Mouse (Mus musculus) lung, postnatal 0 days (tissue): ENCODE data around the gene Ptpre. TPM values are rescaled to one million over a fixed set of nuclear protein-coding genes. Genes with fewer than 3 reads are reported as not detected.
A peak's percentile ranks its signal among the peaks of the same experiment; 100 is the strongest.

ENCODE experiments used
- ATAC-seq: fragments of 200-750 bp; cut with Nextera tagmentation; 2 replicates; pipeline ENCODE4 v1.8.0; 2017; ENCODE audit warnings: moderate library complexity
- DNase-seq: peaks from one replicate; pipeline ENCODE4 v3.0.0-alpha.2; 2016; ENCODE audit warnings: low spot score
- H3K27ac ChIP-seq: fragments of 300-500 bp; sonication (generic); 2 replicates; pipeline ENCODE4 v1.5.1; 2014; ENCODE audit warnings: antibody characterized with exemption, mild to moderate bottlenecking, low read length, mixed read lengths
- H3K27me3 ChIP-seq: fragments of 300-500 bp; sonication (generic); replicated peaks from 2 replicates; pipeline ENCODE4 v1.6.1; 2014; ENCODE audit warnings: low read length, mixed read lengths; ENCODE audit not compliant: insufficient read depth
- H3K36me3 ChIP-seq: fragments of 300-500 bp; sonication (generic); 2 replicates; pipeline ENCODE4 v1.6.1; 2014; ENCODE audit warnings: low read length, mixed read lengths; ENCODE audit not compliant: insufficient read depth
- H3K4me1 ChIP-seq: fragments of 300-500 bp; sonication (generic); 2 replicates; pipeline ENCODE4 v1.6.1; 2014; ENCODE audit warnings: antibody characterized with exemption, low read depth, low read length, mixed read lengths; ENCODE audit not compliant: insufficient read depth
- H3K4me2 ChIP-seq: fragments of 300-500 bp; sonication (generic); replicated peaks from 2 replicates; pipeline ENCODE4 v1.6.1; 2014; ENCODE audit warnings: low read depth, mild to moderate bottlenecking, low read length, moderate library complexity, mixed read lengths
- H3K4me3 ChIP-seq: fragments of 300-500 bp; sonication (generic); 2 replicates; pipeline ENCODE4 v1.5.1; 2014; ENCODE audit warnings: low read depth, low read length
- H3K9ac ChIP-seq: fragments of 300-500 bp; sonication (generic); replicated peaks from 2 replicates; pipeline ENCODE4 v1.6.1; 2014; ENCODE audit warnings: low read depth, mild to moderate bottlenecking
- H3K9me3 ChIP-seq: fragments of 300-500 bp; sonication (generic); 2 replicates; pipeline ENCODE4 v1.6.1; 2016; ENCODE audit warnings: low read length, mixed read lengths
- CTCF ChIP-seq: IDR thresholded peaks from 2 replicates; pipeline ENCODE4 v1.5.1; 2016; ENCODE audit warnings: antibody characterized with exemption, mild to moderate bottlenecking
- EP300 ChIP-seq: IDR thresholded peaks from 2 replicates; pipeline ENCODE4 v1.6.1; 2016; ENCODE audit warnings: antibody characterized with exemption, mild to moderate bottlenecking, control low read depth
- WGBS: fragments of 180-500 bp; shearing (Covaris S2); extraction: QIAGEN DNeasy Blood & Tissue Kit; methylation state at CpG from one replicate; pipeline ENCODE4 v1.1.7; 2014; 5-methylcytosine and 5-hydroxymethylcytosine counted together
- polyA plus RNA-seq: library from polyadenylated mRNA; unstranded; fragments of >200 nt; fragmentation: Nextera tagmentation; extraction: Ambion mirVana; gene quantifications from 2 replicates; pipeline ENCODE4 v1.2.1, GENCODE M21; 2015

Ptpre gene
- polyA plus RNA-seq, 1 experiment from 2014 or later: 8.6 TPM

DNA sequence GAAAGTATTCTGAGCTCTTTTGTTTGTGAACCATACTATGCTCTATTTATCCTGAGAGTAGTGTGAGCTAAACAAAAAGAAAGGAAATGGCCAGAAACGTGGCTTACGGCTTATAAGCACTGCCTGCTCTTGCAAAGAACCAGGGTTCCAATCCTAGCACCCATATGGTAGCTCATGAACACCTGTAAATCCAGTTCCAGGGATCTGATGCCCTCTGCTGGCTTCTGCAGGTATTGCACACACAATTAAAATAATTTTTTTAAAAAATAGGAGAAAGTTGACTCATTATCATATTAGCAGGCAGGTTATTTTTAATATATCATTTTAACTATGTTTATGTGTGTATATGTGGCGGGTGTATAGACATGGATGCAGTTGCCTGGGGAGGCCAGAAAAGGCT, 87.6 kb downstream of the Ptpre start:
- Histone ChIP-seq H3K4me1 (no peaks in the 10 kb centered on the region), H3K4me3 (no peak overlapping the region), H3K9me3 (no peaks in the 10 kb centered on the region), H3K9ac (no peak overlapping the region), H3K27me3 (no peaks in the 10 kb centered on the region), H3K4me2 (no peak overlapping the region), H3K27ac (no peak overlapping the region), H3K36me3 (no peaks in the 10 kb centered on the region)
- ATAC-seq: no peak
- TF ChIP-seq CTCF: peak; percentile 70
- no peak for TF ChIP-seq EP300
- 73% methylated on average over 3 of the region's 3 CpGs for WGBS
- no peak for DNase-seq

DNA sequence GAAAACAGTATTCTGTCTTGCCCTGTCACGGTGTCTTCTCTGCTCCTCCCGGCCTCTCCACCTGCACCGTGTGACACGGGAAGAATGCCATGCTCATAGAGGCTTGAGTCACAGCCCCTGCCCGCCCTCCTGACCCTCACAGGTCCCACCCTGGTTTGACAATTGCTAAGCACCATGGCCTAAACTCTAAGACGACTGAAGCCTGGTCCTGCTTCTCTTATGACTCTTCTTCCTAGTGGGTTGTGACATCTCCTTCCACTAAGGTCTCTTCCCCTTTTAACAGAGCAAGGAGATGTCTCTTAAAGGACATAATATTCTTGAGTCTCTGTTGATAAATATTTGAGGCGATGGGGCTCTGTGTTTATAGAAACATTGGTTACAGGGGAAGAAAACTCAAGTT, 91.1 kb downstream of the Ptpre start:
- DNase-seq: no peak
- WGBS: 51% methylated on average over 7 of the region's 7 CpGs
- H3K4me2 ChIP-seq: no peak overlapping the region
- no peaks in the 10 kb centered on the region for H3K27me3 ChIP-seq
- no peak overlapping the region for H3K9ac ChIP-seq
- H3K36me3 ChIP-seq: no peaks in the 10 kb centered on the region
- no peak overlapping the region for H3K4me3 ChIP-seq
- H3K9me3 ChIP-seq: no peaks in the 10 kb centered on the region
- no peaks in the 10 kb centered on the region for H3K4me1 ChIP-seq
- no peak overlapping the region for H3K27ac ChIP-seq
- TF ChIP-seq EP300 (no peak), CTCF (no peak)
- no peak for ATAC-seq

DNA sequence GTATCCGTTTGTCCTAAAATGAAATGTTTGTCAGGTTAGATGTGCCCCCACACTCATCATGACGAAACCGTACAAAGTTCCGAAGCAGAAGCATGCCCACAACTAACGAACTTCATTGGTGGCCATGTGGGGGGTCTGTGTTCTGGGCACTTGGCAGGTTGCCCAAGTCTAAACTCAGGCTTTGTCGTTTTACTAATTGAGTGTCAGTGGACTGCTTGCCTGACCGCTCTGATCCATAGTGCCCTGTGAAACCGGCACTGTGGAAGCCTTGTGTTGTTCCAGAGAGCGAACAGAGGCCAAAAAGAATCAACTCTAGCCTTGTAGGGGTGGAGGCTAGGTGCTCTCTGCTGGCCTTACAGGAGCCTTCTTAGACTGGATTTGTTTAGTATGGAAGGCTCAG, 91.7 kb downstream of the Ptpre start:
- H3K4me3 ChIP-seq: no peak overlapping the region
- DNase-seq (no peak), ATAC-seq (no peak)
- no peaks in the 10 kb centered on the region for H3K27me3 ChIP-seq
- 32% methylated on average over 9 of the region's 9 CpGs for WGBS
- H3K27ac ChIP-seq: no peak overlapping the region
- H3K4me2 ChIP-seq: no peak overlapping the region
- TF ChIP-seq EP300 (no peak), CTCF (no peak)
- no peaks in the 10 kb centered on the region for H3K36me3 ChIP-seq
- H3K9me3 ChIP-seq: no peaks in the 10 kb centered on the region
- no peak overlapping the region for H3K9ac ChIP-seq
- no peaks in the 10 kb centered on the region for H3K4me1 ChIP-seq

DNA sequence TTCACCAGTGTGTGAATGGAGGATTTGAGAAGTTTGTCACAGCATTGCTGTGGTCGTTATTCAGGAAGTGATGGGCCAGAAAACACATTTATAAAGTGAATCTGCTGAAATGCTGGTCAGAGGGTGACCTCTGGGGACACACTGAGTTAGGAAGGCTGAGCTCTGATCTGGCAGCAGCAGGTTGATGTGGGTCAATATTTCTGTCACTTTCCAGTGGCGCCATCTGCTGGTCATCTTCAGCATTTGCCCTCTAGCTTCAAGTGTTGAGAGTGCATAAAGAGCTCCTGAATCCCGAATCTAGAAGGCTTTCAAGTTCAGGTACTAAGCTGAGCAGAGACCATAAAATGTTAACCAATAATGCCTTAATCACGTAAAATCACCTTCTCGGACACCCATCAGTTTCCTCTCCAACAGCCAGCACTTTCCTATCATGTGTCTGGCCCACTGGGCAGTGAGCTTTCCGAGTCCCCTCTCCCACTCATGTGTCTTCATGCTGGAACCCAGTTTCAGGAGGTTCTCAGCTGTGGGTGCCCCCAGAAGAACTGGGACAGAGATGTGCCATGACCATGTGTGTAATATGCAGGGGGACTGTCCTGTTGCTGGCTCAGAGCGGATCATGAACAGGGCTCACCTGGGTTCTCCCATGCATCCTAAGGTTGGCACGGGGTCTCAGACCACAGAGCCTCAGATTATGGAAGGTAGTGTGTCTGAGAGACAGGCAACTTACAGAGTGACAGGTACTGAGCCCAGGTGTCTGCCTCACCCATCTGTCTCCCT, 94.7 kb downstream of the Ptpre start:
- DNase-seq: peak; percentile 87
- WGBS: 53% methylated on average over 8 of the region's 8 CpGs
- H3K4me2 ChIP-seq: no peak overlapping the region
- H3K36me3 ChIP-seq: no peaks in the 10 kb centered on the region
- no peak overlapping the region for H3K9ac ChIP-seq
- ATAC-seq: peak; percentile 55; the same call in 1 of the 2 replicates
- TF ChIP-seq EP300 (no peak), CTCF (peak; percentile 94)
- no peak overlapping the region for H3K27ac ChIP-seq
- no peaks in the 10 kb centered on the region for H3K4me1 ChIP-seq
- no peaks in the 10 kb centered on the region for H3K27me3 ChIP-seq
- H3K4me3 ChIP-seq: no peak overlapping the region
- H3K9me3 ChIP-seq: no peaks in the 10 kb centered on the region

- H3K36me3 ChIP-seq: no peaks in the 10 kb centered on the region
- ATAC-seq: no peak
These were observed 95.5 kb downstream of the Ptpre start for GRCm38 (mm10) chr7:135632716-135633258.

GRCm38 (mm10) chr7:135634851-135635624, 97.8 kb downstream of the Ptpre start:
- WGBS: 70% methylated on average over 16 of the region's 16 CpGs
- H3K4me2 ChIP-seq: no peak overlapping the region

More at GRCm38 (mm10) chr7:135632716-135633258, 95.5 kb downstream of the Ptpre start:
- Histone ChIP-seq H3K4me2 (no peak overlapping the region), H3K9ac (no peak overlapping the region), H3K27me3 (no peaks in the 10 kb centered on the region), H3K9me3 (no peaks in the 10 kb centered on the region), H3K27ac (no peak overlapping the region), H3K4me1 (no peaks in the 10 kb centered on the region), H3K4me3 (no peak overlapping the region)
- no peak for DNase-seq
- no peak for TF ChIP-seq EP300
- TF ChIP-seq CTCF: peak; percentile 25; the same call in 1 of the 2 replicates
- WGBS: 71% methylated on average over 7 of the region's 7 CpGs

More at GRCm38 (mm10) chr7:135634851-135635624, 97.8 kb downstream of the Ptpre start:
- DNase-seq (no peak), ATAC-seq (no peak)
- no peak for TF ChIP-seq EP300
- TF ChIP-seq CTCF: no peak
- Histone ChIP-seq H3K36me3 (no peaks in the 10 kb centered on the region), H3K27ac (no peak overlapping the region), H3K4me1 (no peaks in the 10 kb centered on the region), H3K9me3 (no peaks in the 10 kb centered on the region), H3K27me3 (no peaks in the 10 kb centered on the region), H3K9ac (no peak overlapping the region), H3K4me3 (no peak overlapping the region)
